Mouse (Mus musculus) MEL-GATA-1-ER (cell line): ENCODE results near the gene Aqp7.

Experiments used
- DNase-seq: peaks from one replicate; pipeline ENCODE4 v3.0.0-alpha.2; 2012; ENCODE audit warnings: low read depth; ENCODE audit errors: extremely low read depth

The Aqp7 gene

GRCm38 (mm10) chr4:41000842-41001639 is 46.9 kb downstream of the Aqp7 start:
- no peak for DNase-seq

- DNase-seq, result no peak
Measured at GRCm38 (mm10) chr4:41000271-41000670, 47.7 kb downstream of the Aqp7 start.

GRCm38 (mm10) chr4:40997916-40998315 is 50.0 kb downstream of the Aqp7 start:
- DNase-seq, result no peak

GRCm38 (mm10) chr4:40996302-40996701 is 51.6 kb downstream of the Aqp7 start:
- no peak for DNase-seq

- DNase-seq, result no peak
Measured at GRCm38 (mm10) chr4:40989633-40990032, 58.3 kb downstream of the Aqp7 start.

- DNase-seq, result no peak
Measured at GRCm38 (mm10) chr4:40983686-40984085, 64.3 kb downstream of the Aqp7 start.
